Mouse (Mus musculus): Measurements from ENCODE around the gene Irf3.

The Irf3 gene

DNA sequence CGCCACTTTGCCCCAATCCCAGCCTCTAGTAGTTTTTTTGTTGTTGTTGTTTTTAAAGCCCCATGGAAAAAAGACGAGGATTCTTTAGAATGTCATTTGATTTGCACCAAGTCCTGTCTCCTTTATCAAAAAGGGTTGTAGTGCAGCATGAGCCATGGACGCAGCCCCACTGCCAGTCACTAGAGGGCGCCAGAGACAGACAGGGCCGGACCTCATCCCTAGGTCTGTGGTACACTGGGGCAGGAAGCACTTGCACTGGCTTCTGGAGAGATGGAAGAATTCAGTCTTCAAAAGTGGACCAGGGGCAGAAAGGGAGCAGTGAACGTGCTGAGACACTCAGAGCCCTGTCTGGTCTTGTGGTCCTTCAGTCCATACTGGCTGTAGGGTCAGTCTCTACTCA lies 14.4 kb upstream of the Irf3 start:
- H3K36me3 ChIP-seq (ENCODE audit: insufficient read depth, low read length): peaks cover 71% of the 10 kb centered on the region
- H3K9me3 ChIP-seq (ENCODE audit: low read length): no peaks in the 10 kb centered on the region
- H3K27me3 ChIP-seq (ENCODE audit: insufficient read depth, low read length): no peaks in the 10 kb centered on the region
- H3K4me1 ChIP-seq (replicated peaks; ENCODE audit: low read depth, low read length): peaks cover 75% of the 10 kb centered on the region
- TF ChIP-seq NANOG (IDR thresholded peaks at IDR 0.05; ENCODE audit: borderline replicate concordance, low read length): no peak
- TF ChIP-seq CTCF (conservative IDR thresholded peaks at IDR 0.05; ENCODE audit: low read length): peak; percentile 99
- TF ChIP-seq POU5F1 (IDR thresholded peaks at IDR 0.05; ENCODE audit: borderline replicate concordance, low read length): no peak
- peak overlapping the region; percentile 99 for H3K4me3 ChIP-seq (replicated peaks; ENCODE audit: low read length)

DNA sequence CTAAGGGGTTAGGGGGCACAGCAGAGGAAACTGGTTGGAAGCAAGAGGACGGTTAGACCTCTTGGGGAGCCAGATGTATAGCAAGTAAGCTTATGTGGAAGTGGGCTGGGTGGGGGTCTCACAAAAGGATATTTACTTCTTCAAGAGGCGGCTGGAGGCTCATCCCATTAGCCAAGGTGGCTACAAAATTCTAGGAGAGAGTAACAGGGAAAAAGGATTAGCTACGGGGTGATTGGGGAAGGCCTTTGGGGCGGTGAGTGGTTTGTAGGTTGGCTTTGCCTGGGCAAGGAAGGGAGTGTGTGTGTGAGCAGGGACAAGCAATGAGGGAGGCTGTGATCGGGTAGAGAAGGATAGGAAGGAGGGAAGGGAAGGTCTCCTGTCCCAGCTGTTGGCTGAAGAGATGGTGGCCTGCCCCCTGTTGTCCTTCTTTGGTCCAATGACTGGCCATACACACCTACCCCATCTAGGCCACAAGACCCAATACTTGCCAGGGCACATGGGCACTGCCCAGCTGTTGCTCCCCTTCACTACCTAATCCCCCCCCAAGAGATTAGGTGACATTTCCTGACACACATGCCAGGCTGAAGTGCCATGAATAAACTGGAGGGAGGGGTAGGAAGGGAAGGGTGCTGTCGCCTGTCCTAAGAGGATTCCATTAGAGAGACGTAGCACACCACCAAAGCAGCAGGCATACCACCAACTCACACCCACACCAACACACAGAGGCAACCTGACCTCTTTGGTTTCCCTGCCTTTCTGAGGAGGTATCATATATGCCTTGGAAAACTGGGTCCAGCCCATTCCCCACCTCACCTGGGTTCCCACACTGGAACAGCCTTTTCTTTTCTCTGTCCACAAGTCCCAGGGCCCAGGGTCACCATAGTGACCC lies 13.3 kb upstream of the Irf3 start:
- H3K27me3 ChIP-seq (ENCODE audit: insufficient read depth, low read length): no peaks in the 10 kb centered on the region
- peaks cover 70% of the 10 kb centered on the region for H3K36me3 ChIP-seq (ENCODE audit: insufficient read depth, low read length)
- peaks cover 75% of the 10 kb centered on the region for H3K4me1 ChIP-seq (replicated peaks; ENCODE audit: low read depth, low read length)
- TF ChIP-seq POU5F1 (IDR thresholded peaks at IDR 0.05; ENCODE audit: borderline replicate concordance, low read length): no peak
- no peak for TF ChIP-seq NANOG (IDR thresholded peaks at IDR 0.05; ENCODE audit: borderline replicate concordance, low read length)
- TF ChIP-seq CTCF (conservative IDR thresholded peaks at IDR 0.05; ENCODE audit: low read length): no peak
- H3K9me3 ChIP-seq (ENCODE audit: low read length): no peaks in the 10 kb centered on the region
- H3K4me3 ChIP-seq (replicated peaks; ENCODE audit: low read length): peak overlapping the region; percentile 99

DNA sequence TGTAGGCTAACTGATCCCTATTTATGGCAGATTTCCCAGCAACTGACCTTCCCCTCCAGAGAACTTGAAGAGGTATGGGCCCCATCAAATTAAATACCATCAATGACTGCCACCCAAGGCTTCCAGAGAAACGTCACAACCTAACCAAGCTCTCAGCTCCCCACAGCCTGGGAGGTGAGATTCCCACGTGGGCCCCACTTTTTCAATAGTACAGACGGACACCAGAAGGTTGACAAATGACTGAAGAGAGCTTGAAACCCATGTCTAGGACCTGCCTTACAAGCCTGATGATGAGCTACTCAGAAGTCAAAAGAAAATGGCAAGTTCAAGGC lies 12.6 kb upstream of the Irf3 start:
- Histone ChIP-seq H3K4me3 (replicated peaks; ENCODE audit: low read length) (peak overlapping the region; percentile 99), H3K9me3 (ENCODE audit: low read length) (no peaks in the 10 kb centered on the region), H3K27me3 (ENCODE audit: insufficient read depth, low read length) (no peaks in the 10 kb centered on the region), H3K36me3 (ENCODE audit: insufficient read depth, low read length) (peaks cover 70% of the 10 kb centered on the region), H3K4me1 (replicated peaks; ENCODE audit: low read depth, low read length) (peaks cover 75% of the 10 kb centered on the region)
- no peak for TF ChIP-seq CTCF (conservative IDR thresholded peaks at IDR 0.05; ENCODE audit: low read length)
- TF ChIP-seq POU5F1 (IDR thresholded peaks at IDR 0.05; ENCODE audit: borderline replicate concordance, low read length): no peak
- no peak for TF ChIP-seq NANOG (IDR thresholded peaks at IDR 0.05; ENCODE audit: borderline replicate concordance, low read length)

DNA sequence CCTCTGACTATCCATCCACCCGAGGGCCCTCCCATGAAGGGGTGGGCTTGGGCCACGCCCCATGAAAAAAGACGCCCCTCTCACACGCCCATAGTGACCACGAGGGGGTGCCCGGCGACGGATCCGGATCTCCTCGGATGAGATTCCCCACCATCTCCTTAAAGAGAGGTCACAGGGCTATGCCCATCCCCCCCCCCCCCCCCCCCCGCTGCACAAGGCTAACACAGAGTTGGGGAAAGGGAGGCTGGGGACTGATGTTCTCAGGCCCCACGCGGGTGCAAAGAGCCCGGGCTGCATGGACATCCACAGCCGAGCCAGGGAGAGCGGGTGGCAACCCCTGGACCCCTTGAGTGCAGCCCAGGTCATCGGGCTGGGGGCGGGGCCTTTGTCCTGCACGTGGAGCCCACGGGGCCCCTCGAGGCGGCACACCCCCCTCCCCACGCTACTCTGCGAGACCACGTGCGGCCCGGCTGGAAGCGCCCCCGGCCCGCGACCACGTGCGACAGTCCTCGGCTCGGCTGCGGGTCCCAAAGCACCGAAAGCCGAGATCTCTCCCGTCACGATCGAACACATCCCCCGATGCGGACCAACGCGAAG lies 11.8 kb upstream of the Irf3 start:
- TF ChIP-seq POU5F1 (IDR thresholded peaks at IDR 0.05; ENCODE audit: borderline replicate concordance, low read length): no peak
- 0 out of 2 replicates have a peak, but pooled peaks have one; percentile 15 for TF ChIP-seq CTCF (conservative IDR thresholded peaks at IDR 0.05; ENCODE audit: low read length)
- no peak for TF ChIP-seq NANOG (IDR thresholded peaks at IDR 0.05; ENCODE audit: borderline replicate concordance, low read length)
- H3K4me3 ChIP-seq (replicated peaks; ENCODE audit: low read length): peak overlapping the region; percentile 99
- no peaks in the 10 kb centered on the region for H3K9me3 ChIP-seq (ENCODE audit: low read length)
- peaks cover 73% of the 10 kb centered on the region for H3K4me1 ChIP-seq (replicated peaks; ENCODE audit: low read depth, low read length)
- peaks cover 70% of the 10 kb centered on the region for H3K36me3 ChIP-seq (ENCODE audit: insufficient read depth, low read length)
- no peaks in the 10 kb centered on the region for H3K27me3 ChIP-seq (ENCODE audit: insufficient read depth, low read length)

DNA sequence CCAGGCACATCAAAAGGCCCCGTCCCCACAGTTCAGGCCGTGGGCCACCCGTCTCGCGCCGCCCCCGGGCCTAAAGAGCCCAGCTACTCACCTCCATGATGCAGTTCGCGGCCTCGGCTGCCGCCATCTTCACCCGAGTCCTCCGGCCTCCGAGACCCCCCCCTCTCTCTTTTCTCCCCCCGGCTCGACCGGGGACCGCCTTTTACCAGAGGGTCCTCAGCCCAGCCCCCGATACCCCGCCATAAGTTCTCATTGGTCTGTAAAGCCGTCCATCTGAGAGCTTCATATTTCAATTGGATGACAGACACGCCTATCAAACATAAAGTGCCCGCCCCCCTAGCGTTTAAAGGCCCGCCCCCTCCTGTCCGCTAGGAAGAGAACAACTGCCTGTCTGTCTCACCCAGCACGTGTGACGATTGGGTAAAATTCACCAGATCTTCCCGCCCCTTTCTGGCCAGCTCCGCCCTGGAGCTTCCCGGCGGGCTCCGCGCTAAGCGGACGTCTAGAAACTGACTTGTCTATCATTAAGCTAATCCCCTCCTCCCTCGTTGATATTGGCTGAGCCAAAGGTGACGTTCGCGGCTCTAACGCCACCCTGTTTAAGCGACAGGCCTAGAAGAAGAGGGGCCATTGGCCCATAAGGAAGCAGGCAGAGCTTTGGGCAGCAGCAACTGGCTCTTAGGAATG lies 11.1 kb upstream of the Irf3 start, which contains the start of gene Prmt1:
TSS of gene Prmt1 (minus strand) at position 377 of the 687 bp plus-strand sequence.
- TF ChIP-seq NANOG (IDR thresholded peaks at IDR 0.05; ENCODE audit: borderline replicate concordance, low read length) (no peak), CTCF (conservative IDR thresholded peaks at IDR 0.05; ENCODE audit: low read length) (no peak)
- Histone ChIP-seq H3K36me3 (ENCODE audit: insufficient read depth, low read length) (peaks cover 70% of the 10 kb centered on the region), H3K9me3 (ENCODE audit: low read length) (no peaks in the 10 kb centered on the region), H3K4me1 (replicated peaks; ENCODE audit: low read depth, low read length) (peaks cover 69% of the 10 kb centered on the region), H3K27me3 (ENCODE audit: insufficient read depth, low read length) (no peaks in the 10 kb centered on the region), H3K4me3 (replicated peaks; ENCODE audit: low read length) (peak within 1 kb of the TSS; percentile 99)

DNA sequence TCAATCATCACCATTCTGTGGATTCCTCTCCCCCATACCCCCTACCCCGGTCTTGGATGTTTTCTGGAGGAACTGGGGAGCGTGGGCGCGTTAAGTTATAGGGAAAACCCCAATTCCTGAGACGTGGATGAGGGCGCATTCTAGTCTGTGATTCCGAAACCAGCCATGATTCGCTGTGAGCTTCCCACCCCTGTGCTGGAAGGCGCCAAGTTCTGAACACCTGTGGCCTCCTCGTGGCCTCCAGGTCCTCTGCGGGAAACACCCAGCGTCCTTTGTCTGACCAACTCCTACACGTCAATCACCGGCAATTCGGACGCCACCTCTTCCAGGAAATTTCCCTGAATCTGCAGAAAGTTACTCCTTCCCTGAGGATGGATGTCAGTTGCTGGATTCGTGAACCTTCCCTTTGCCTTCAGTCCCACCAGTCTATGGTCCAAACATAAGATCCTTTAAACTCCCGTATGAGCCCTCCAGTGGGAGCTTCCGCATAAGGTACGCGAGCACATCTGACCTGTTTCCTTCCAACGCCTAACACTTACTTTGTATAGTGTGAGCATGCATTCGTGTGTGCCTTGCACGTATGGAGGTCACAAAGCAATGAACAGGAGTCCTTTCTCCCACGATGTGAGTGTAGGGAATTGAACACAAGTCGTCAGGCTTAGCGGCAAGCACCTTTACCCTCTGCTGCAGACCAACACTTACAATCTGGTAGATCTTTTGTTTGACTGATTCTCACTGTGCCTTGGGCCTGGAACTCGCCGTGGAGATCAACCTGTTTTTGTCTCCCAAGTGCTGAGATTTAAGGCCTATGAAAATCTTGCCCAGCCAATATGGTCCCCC lies 10.3 kb upstream of the Irf3 start:
- H3K36me3 ChIP-seq (ENCODE audit: insufficient read depth, low read length): peaks cover 70% of the 10 kb centered on the region
- H3K27me3 ChIP-seq (ENCODE audit: insufficient read depth, low read length): no peaks in the 10 kb centered on the region
- TF ChIP-seq POU5F1 (IDR thresholded peaks at IDR 0.05; ENCODE audit: borderline replicate concordance, low read length) (no peak), CTCF (conservative IDR thresholded peaks at IDR 0.05; ENCODE audit: low read length) (no peak), NANOG (IDR thresholded peaks at IDR 0.05; ENCODE audit: borderline replicate concordance, low read length) (no peak)

DNA sequence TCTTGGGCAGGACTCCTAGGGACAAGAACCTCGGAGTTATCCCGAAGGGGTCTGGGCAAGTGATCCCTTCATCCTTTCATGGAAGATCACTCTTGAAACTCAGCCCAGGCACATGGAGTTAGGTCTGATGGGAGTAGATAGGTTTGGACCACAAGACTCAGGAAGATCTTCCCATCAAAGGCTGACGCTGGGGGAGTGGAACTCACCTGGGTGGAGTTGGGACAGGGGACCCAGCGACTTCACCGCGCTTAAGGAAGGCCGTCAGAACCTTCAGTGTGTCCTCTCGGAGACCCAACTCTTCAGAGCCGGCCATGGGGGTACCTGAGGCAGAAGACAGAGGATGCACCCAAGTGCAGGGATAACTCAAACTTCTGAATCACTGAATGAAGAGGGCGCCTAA lies 776 bp upstream of the Irf3 start:
- H3K27me3 ChIP-seq (ENCODE audit: insufficient read depth, low read length): no peaks in the 10 kb centered on the region
- peak overlapping the region; percentile 91 for H3K4me3 ChIP-seq (replicated peaks; ENCODE audit: low read length)
- no peaks in the 10 kb centered on the region for H3K9me3 ChIP-seq (ENCODE audit: low read length)
- no peak for TF ChIP-seq NANOG (IDR thresholded peaks at IDR 0.05; ENCODE audit: borderline replicate concordance, low read length)
- TF ChIP-seq CTCF (conservative IDR thresholded peaks at IDR 0.05; ENCODE audit: low read length): no peak
- TF ChIP-seq POU5F1 (IDR thresholded peaks at IDR 0.05; ENCODE audit: borderline replicate concordance, low read length): no peak
- H3K36me3 ChIP-seq (ENCODE audit: insufficient read depth, low read length): peaks cover 71% of the 10 kb centered on the region
- peaks cover 85% of the 10 kb centered on the region for H3K4me1 ChIP-seq (replicated peaks; ENCODE audit: low read depth, low read length)

More for the DNA sequence above, 10.3 kb upstream of the Irf3 start:
- Histone ChIP-seq H3K4me1 (replicated peaks; ENCODE audit: low read depth, low read length) (peaks cover 62% of the 10 kb centered on the region), H3K9me3 (ENCODE audit: low read length) (no peaks in the 10 kb centered on the region), H3K4me3 (replicated peaks; ENCODE audit: low read length) (peak overlapping the region; percentile 85)
